Mouse (Mus musculus) monocyte, adult 2 months (primary cell): ENCODE data around the gene Focad.

ENCODE experiments used
- DNase-seq, 2 experiments: peaks; one replicate each; pipeline ENCODE4 v3.0.0; 2022; ENCODE audit warnings: low spot score in 2 of 2, low read depth in 1 of 2

Focad gene

DNA sequence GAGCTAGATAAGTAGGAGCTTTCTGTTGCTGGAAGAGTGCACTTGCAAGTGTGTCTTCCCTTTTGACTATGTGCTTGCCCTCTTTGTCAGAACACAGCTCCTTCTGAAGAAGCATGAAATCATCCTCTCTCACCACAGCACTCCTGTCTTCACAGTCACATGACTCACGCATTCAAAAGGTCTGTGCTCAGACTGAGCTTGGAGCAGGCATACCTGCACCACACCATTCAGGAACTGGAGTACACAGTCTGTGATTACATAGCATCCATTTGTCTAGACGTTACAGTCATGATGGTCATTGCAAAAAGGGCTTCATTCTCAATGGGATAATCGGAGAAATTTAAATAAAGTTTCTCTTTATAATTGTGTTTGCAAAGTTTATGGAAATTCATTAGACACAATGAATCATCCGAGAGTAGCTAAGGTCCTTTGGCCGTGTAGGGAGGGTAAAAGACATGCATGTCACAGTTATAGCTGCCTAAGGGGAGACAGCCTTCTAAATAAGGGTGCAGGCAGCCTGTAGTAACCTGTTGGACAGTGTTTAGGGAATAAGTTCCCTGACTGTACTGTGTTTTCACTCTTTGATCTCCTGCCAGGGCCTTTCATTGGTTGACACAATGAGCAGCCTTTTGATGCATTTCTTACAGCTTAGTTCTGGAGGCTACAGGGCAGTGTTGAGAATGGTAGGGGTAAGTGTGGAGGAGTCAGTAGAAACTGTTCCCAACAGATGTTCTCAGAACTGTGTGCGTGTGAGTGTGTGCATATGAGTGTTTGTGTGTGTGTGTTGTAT, 206.6 kb downstream of the Focad start:
- no peak for DNase-seq

GRCm38 (mm10) chr4:88302291-88302690, 207.9 kb downstream of the Focad start:
- DNase-seq = no peak

GRCm38 (mm10) chr4:88307691-88308090, 213.3 kb downstream of the Focad start:
- DNase-seq = no peak

- no peak for DNase-seq
Observed at GRCm38 (mm10) chr4:88308342-88309116, 214.1 kb downstream of the Focad start.

DNA sequence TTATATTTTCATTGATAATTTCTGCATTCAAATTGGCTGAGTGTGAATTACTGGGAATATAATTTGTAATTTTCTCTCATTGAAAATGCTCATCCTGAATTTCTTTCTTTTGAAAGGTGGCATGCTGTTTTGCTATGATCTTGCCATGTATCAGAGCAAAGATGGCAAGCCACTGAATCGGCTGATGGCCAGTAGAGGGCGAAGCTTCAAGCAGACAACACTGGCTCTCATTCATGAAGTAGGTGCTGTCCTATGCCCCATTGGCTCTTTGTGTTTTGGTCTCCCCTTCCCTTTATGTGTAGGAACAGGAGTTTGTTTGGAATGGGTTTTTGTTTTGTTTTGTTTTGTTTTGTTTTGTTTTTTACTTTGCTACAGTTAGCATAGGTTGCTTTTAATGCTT, 215.2 kb downstream of the Focad start:
- DNase-seq = no peak

DNA sequence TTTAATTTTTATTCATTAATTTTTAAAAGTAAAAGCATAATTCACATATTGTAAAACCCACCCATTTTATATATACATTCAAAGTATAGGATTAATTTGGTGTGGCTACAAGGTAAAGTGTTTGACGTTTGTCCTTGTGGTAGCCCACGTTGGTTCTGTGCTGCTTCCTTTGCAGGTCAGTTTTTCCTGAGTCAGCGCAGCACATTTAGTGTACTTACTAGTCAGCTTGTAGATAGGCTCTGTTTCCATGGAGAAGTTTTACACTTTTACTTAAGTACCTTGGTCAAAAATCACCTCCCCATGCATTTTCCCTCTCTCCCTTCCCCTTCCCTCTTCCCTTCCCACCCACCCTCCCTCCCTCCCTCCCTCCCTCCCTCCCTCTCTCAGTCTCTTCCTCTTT, 220.5 kb downstream of the Focad start:
- DNase-seq = no peak

GRCm38 (mm10) chr4:88320067-88320466, 225.6 kb downstream of the Focad start:
- DNase-seq = no peak

DNA sequence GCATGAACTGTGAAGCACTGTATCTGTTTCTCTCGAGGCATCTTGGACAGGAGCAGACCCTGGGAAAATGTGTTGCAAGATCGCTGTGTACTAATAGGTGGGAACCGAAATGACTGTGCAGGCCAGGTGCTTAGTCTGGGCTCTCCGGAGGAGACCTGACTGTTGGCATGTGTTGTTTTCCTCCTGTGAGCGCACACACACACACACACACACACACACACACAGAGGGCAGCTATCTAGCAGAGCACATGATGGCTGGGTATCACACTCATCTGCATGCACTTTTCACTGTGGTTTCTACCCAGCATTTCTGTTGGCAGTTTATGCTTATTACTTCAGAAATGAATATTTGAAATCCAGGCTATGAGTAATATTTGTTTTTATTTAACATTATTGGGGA, 231.0 kb downstream of the Focad start:
- no peak for DNase-seq

DNA sequence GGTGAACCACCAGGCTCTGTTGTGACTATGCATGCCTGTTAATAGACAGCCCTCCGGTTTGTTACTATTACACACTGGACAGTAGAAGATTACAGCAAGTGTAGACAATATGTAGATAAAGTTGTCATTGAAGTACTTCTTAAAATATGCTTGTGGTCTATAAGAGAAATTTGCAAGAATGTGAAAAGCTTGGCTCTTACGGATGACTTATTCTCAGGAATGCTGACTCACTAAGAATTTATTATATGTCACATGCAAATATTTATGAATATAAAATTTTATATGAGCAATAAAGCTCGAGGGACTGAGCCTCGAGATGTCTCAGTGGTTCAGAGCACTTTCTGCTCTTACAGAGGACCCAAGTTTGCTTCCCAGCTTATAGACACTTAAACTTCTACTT, 240.1 kb downstream of the Focad start:
- no peak for DNase-seq

- no peak for DNase-seq
Observed at GRCm38 (mm10) chr4:88336753-88337152, 242.3 kb downstream of the Focad start.

DNA sequence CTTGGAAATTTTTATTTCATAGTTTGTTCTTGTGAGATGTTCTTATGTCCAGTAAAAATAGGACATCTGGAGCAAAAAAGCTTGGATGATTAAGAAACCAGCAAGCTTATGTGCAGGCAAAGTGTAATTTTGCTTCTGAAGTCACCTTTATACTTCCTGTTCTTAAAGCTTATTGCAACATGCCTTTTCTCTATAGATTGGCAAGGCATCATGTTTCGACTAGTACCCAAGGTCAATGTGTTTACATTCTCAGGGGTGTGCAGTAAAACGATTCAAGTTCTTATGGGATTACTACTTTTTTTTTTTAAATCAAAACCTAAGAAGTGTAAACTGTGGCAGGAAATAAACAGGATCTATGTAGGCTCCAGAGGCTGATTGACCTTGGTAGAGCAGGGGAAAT, 242.9 kb downstream of the Focad start:
- DNase-seq = no peak

DNA sequence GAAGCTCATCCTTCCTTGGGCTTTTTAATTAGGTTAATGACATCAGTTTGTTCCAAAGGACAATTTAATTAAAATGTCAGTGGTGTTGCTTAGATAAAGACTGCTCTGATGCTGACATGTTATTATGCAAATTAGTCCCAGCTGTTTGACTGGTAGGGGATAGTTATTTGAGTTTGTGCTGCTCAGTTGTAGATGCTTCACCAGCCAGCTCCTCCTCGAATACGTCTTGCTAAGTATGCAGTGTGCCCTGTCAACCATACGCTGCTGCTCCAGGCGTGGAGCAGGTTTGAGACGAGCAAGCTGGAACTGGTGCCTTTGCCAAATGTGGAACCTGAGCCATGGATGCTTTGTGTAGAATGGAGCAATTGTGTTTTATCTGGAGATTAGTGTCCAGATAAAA, 243.7 kb downstream of the Focad start:
- DNase-seq = no peak

GRCm38 (mm10) chr4:88344468-88344867, 250.0 kb downstream of the Focad start:
- no peak for DNase-seq

DNA sequence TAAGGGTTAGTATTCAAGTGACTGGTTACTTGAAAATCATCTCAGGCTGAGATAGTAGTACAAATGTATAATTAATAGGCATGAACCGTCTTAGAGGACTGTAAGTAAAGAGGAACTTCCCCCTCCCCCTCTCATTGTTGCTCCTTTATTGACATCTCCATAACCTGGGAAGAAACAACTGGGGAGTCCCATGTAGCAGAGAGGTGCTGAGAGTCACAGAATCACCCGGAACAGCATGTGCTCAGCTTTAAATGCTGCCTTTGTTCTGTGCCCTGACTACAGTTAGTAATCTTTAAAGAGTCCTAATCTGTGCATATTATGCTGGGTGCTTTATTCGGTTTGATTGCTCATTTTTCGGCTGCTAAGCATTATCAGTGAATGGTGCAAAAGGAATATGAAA, 250.6 kb downstream of the Focad start:
- no peak for DNase-seq

DNA sequence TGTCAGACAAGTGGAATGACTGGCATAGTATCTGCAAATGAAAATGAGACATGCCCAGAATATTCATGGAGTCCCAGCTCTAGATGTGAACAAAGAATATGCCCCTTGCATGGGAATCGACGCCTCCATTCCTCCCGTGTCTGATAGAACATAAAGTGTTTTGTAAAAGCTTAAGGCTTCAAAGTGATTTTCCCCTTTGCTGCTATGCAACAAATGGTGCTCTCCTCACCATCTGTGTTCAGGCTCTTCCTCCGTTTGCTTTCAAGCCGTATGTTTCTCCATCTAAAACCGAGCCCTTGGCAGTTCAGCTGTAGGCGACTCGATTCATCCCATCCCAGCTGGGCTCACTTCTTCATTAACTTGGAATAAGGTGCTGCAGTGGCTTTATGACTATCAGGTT, 251.5 kb downstream of the Focad start:
- DNase-seq = no peak

DNA sequence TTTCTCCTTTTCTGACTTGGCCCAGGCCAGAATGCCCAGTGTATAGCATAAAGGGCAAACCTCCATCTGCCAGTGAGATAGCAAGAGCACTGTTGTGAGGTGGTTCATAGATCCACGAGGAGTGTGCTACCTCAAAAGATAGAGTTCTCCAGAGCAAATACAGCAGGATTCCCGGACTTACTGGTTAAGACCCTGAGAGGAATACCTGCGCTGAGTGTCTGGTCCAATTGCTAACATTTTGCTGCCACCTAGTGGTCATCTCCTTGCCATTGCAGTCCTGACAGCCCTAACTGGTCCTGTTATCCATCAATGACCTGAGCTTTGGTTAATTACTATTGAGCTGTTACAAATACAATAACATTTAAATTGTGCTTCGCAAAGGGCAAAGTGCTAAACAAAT, 256.5 kb downstream of the Focad start:
- DNase-seq = no peak

DNA sequence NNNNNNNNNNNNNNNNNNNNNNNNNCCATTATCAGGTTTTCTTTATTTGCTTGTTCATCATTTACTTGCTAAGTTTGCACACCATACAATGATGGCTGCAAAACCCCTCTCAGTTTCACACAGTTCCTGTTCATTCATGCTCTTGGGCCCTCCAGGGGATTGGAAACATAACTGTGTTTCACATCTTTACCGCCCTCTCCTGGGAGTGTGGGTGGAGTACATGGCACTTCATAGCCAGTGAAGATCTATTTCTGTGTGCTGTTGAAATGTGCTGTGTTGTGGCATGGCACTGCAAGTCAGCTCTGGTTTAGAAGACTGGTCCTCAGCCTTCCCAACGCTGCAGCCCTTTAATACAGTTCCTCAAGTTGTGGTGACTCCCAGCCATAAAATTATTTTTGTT, 262.2 kb downstream of the Focad start:
- DNase-seq = no peak

DNA sequence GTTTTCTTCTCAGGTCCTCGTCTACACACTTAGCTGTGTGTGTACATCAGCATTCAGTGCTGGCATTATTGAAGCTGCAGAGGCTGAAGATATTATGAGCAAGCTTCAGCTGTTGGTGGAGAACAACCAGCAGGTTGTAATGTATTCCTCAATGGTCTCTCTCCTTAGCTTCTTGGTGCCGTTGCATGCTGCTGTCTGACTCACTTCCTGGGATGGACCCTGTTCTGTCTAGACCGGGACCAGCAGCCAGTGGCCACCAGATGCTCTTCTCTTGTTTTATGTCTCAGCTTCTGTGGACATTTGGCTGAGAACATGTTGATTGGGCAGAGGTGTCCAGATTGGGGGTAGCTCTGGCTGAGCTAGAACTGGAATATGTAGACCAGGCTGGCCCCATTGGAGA, 263.0 kb downstream of the Focad start:
- no peak for DNase-seq

DNA sequence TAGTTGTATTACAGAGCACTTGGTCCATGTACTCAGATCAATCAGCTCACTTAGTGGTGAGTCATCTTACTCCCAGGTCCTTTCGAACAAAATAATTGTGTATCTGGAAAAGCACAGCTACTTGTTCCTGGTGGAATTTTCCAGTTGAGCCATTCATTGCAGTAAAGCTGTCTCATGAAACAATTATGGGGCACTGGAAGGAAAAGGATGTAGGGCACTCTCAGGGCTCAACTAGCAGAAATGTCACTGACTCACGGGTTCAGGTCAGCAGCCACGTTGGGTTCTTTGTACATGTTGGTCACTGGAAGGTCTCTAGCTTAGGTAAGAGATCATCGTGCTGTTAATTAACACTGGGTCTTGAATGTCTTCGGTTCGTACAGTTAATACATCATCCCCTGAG, 275.5 kb downstream of the Focad start:
- DNase-seq = no peak

- no peak for DNase-seq
Observed at GRCm38 (mm10) chr4:88370819-88371218, 276.4 kb downstream of the Focad start.

DNA sequence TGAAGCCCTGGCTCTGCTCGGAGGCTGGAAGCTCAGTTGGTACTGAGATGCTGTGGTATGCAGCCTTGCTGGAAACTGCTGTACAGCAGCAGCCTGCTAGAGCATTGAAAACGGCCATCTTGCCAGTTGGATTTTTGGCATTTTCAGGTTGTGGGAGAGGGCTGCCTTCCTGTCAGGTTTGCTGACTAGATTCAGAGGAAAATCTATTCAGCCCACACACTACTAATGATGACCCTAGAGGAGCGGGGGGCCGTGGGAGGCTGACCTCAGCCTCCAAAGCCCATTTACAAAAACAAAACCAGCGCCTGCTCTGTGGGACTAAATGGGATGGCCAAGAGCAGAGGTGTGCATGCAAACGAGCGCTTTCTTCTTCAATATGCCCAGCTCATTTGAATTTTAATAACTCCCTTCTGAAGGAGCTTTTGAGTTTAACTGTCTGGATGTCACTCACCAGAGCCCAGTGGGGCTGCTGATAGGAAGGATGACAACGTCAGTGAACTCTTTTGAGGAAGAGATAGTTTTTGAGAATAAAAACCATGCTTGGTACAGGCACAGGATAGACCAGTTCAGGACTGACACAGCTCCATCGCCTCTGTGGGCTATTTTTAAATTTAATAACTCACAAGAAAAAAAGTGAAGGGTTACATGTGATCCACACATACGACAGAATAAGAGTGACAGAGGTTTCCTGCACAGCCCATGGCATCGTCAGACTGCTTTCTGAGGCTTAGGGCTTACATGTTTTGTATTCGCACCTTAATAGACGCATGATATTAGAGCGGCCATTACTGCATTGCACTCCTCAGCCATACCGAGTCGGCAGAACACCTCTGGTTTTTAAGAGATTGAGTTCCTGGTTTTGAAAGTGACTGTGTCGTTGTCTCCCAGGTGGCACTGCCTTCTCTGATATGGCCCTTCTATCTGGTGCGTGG, 278.1 kb downstream of the Focad start:
- DNase-seq = no peak

GRCm38 (mm10) chr4:88390036-88390435, 295.6 kb downstream of the Focad start:
- DNase-seq = no peak
